ENCODE assay signal across 25 mouse cellular contexts in the genomic region with DNA sequence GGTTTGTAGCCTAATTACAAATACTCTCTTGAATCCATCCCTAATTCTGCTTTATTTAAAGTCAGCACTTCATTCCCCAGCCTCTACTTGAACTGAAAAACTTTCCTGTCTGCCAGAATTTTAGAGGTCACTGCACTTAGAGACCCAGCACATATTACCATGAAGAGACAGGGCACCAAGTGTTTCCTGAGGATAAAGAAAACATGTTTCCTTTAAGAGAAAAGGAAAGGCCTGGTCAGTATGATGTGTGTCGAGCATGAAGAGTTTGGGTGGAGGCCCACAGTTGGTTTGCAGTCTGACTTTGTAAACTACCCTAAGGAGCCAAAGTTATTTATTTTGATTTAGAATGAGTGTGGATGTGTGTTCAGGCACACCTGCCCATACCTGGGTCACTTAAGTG. TPM values are rescaled to one million over a fixed set of nuclear protein-coding genes. Genes with fewer than 3 reads are reported as not detected.
DNase-seq lines count a peak whose midpoint lies in the region; ATAC-seq and TF ChIP-seq lines count a peak whose summit lies in the region.
"Had no signal": no experiment of that assay in that cellular context is flagged by ENCODE, and none has a peak within 500 bp of the region (broad histone marks: within the 10 kb centered on the region; RNA-seq: fewer than 3 reads in every experiment).

No protein-coding gene starts in this region.

- no peak overlapping the region for H3K4me2 ChIP-seq in midbrain, embryonic 11.5 days
- H3K4me2 ChIP-seq in liver, postnatal 0 days (ENCODE audit: low read depth, low read length) = no peak overlapping the region
- H3K4me2 ChIP-seq: embryonic facial prominence, embryonic 13.5 days; forebrain, embryonic 12.5 days; heart, embryonic 12.5 days; hindbrain, embryonic 13.5 days had no signal

- H3K9ac ChIP-seq in midbrain, embryonic 11.5 days (ENCODE audit: low read length) = no peak overlapping the region
- H3K9ac ChIP-seq in liver, postnatal 0 days (replicated peaks) = no peak overlapping the region
- H3K9ac ChIP-seq: embryonic facial prominence, embryonic 13.5 days; forebrain, embryonic 12.5 days; heart, embryonic 12.5 days; hindbrain, embryonic 13.5 days had no signal

- no peaks in the 10 kb centered on the region for H3K27me3 ChIP-seq in midbrain, embryonic 11.5 days (ENCODE audit: control insufficient read depth, insufficient read depth, low read length)
- no peaks in the 10 kb centered on the region for H3K27me3 ChIP-seq in midbrain, embryonic 10.5 days (ENCODE audit: low read depth, poor library complexity, severe bottlenecking)
- H3K27me3 ChIP-seq in liver, postnatal 0 days (ENCODE audit: insufficient read depth, low read length) = no peaks in the 10 kb centered on the region
- H3K27me3 ChIP-seq in cerebellum, adult 2 months (ENCODE audit: control insufficient read depth, insufficient read depth, low read length) = no peaks in the 10 kb centered on the region
- H3K27me3 ChIP-seq: embryonic facial prominence, embryonic 13.5 days; forebrain, embryonic 12.5 days; heart, embryonic 12.5 days; hindbrain, embryonic 13.5 days had no signal

- intact Hi-C loops in left cerebral cortex, adult 2 months (cut with DNase I) = no loop called here

- H3K9me3 ChIP-seq in midbrain, embryonic 11.5 days (ENCODE audit: control insufficient read depth, low read length) = no peaks in the 10 kb centered on the region
- H3K9me3 ChIP-seq in midbrain, embryonic 10.5 days (replicated peaks) = no peaks in the 10 kb centered on the region
- H3K9me3 ChIP-seq in liver, postnatal 0 days (ENCODE audit: low read length) = no peaks in the 10 kb centered on the region
- H3K9me3 ChIP-seq: embryonic facial prominence, embryonic 13.5 days; forebrain, embryonic 12.5 days; G1E; heart, embryonic 12.5 days; hindbrain, embryonic 13.5 days had no signal

- ATAC-seq in midbrain, embryonic 11.5 days (ENCODE audit: low FRiP score) = no peak
- ATAC-seq in hematopoietic stem cell, adult 5-6 weeks (replicated peaks in 1 of 2; ENCODE audit: insufficient read depth in 1 of 2, low FRiP score in 2 of 2, low TSS enrichment in 1 of 2, low read depth in 1 of 2, poor library complexity in 2 of 2, severe bottlenecking in 2 of 2) = peak; percentile 36 to 53
- ATAC-seq in liver, postnatal 0 days = no peak
- ATAC-seq: CD4-positive, CD25-positive, alpha-beta regulatory T cell, adult 4 months; forebrain, embryonic 16.5 days; hindbrain, postnatal 0 days had no signal

- TF ChIP-seq EP300 in liver, postnatal 0 days (IDR thresholded peaks at IDR 0.05; ENCODE audit: low read depth) = peak; percentile 22; the same call in 1 of the 2 replicates

- WGBS in midbrain, embryonic 11.5 days = 69% methylated on average over 1 of the region's 1 CpGs
- 85% methylated on average over 1 of the region's 1 CpGs for WGBS in midbrain, embryonic 10.5 days
- WGBS in liver, postnatal 0 days (ENCODE audit: insufficient replicate concordance) = 57% methylated on average over 1 of the region's 1 CpGs
- WGBS in cerebellum, adult 2 months = 79% methylated on average over 1 of the region's 1 CpGs

- TF ChIP-seq CTCF in left cerebral cortex, adult 2 months (IDR thresholded peaks at IDR 0.05) = no peak
- no peak for TF ChIP-seq CTCF in liver, postnatal 0 days (IDR thresholded peaks at IDR 0.05; ENCODE audit: low read depth)
- TF ChIP-seq CTCF in cerebellum, adult 2 months (IDR thresholded peaks at IDR 0.05; ENCODE audit: borderline replicate concordance, insufficient read depth, low read depth, low read length) = no peak

- H3K27ac ChIP-seq in left cerebral cortex, adult 2 months = peak overlapping the region; percentile 61
- no peak overlapping the region for H3K27ac ChIP-seq in midbrain, embryonic 11.5 days (ENCODE audit: low read depth, low read length)
- H3K27ac ChIP-seq in midbrain, embryonic 10.5 days (replicated peaks) = no peak overlapping the region
- H3K27ac ChIP-seq in liver, postnatal 0 days (ENCODE audit: low read depth) = no peak overlapping the region
- H3K27ac ChIP-seq in cerebellum, adult 2 months (ENCODE audit: insufficient read depth, low read length) = no peak overlapping the region
- H3K27ac ChIP-seq: embryonic facial prominence, embryonic 13.5 days; forebrain, embryonic 12.5 days; heart, adult 2 months; hindbrain, embryonic 13.5 days; hindbrain, postnatal 0 days had no signal

- H3K4me1 ChIP-seq in midbrain, embryonic 11.5 days (ENCODE audit: control insufficient read depth, insufficient read depth, low read length) = peaks cover 4% of the 10 kb centered on the region; the same call in 1 of the 2 replicates
- peaks cover 10% of the 10 kb centered on the region for H3K4me1 ChIP-seq in midbrain, embryonic 10.5 days
- H3K4me1 ChIP-seq in liver, postnatal 0 days (ENCODE audit: insufficient read depth) = peaks cover 21% of the 10 kb centered on the region
- H3K4me1 ChIP-seq in cerebellum, adult 2 months (ENCODE audit: control insufficient read depth, insufficient read depth, low read length) = no peaks in the 10 kb centered on the region; the same call in 1 of the 2 replicates

- H3K4me3 ChIP-seq in left cerebral cortex, adult 2 months = no peak overlapping the region
- H3K4me3 ChIP-seq in midbrain, embryonic 11.5 days (ENCODE audit: low read depth, low read length) = no peak overlapping the region
- H3K4me3 ChIP-seq in midbrain, embryonic 10.5 days = no peak overlapping the region
- no peak overlapping the region for H3K4me3 ChIP-seq in liver, postnatal 0 days (ENCODE audit: low read depth, low read length)
- no peak overlapping the region for H3K4me3 ChIP-seq in cerebellum, adult 2 months (replicated peaks; ENCODE audit: insufficient read depth, low read depth, low read length)
- H3K4me3 ChIP-seq: embryonic facial prominence, embryonic 13.5 days; forebrain, embryonic 12.5 days; heart, adult 2 months; heart, embryonic 12.5 days; hindbrain, embryonic 13.5 days had no signal

- no peak for DNase-seq in left cerebral cortex, adult 2 months (ENCODE audit: extremely low spot score in 1 of 2, low spot score in 2 of 2)
- no peak for DNase-seq in left cerebral cortex, adult 11 months (ENCODE audit: low spot score)
- peak; percentile 60 for DNase-seq in midbrain, embryonic 11.5 days (ENCODE audit: low spot score, missing footprints)
- DNase-seq in midbrain, embryonic 10.5 days (ENCODE audit: low spot score) = no peak
- no peak for DNase-seq in liver, postnatal 0 days
- no peak for DNase-seq in cerebellum, adult 2 months
- DNase-seq: adrenal gland, adult 8-10 months; adrenal gland, postnatal 36 days; B cell, adult 2 months; cerebellum, adult 9-10 months; cerebellum, postnatal 25 days; gastrocnemius, postnatal 10 days; heart, adult 2 months; heart, postnatal 4 days had no signal

- no peaks in the 10 kb centered on the region for H3K36me3 ChIP-seq in midbrain, embryonic 11.5 days (ENCODE audit: control insufficient read depth, insufficient read depth, low read length)
- peaks cover 6% of the 10 kb centered on the region; the same call in 1 of the 2 replicates for H3K36me3 ChIP-seq in midbrain, embryonic 10.5 days
- peaks cover 2% of the 10 kb centered on the region; the same call in 1 of the 2 replicates for H3K36me3 ChIP-seq in liver, postnatal 0 days (replicated peaks; ENCODE audit: insufficient read depth, low read length)
- H3K36me3 ChIP-seq: embryonic facial prominence, embryonic 13.5 days; forebrain, embryonic 12.5 days; heart, embryonic 12.5 days; hindbrain, embryonic 13.5 days had no signal

- no peak for TF ChIP-seq POLR2A in cerebellum, adult 2 months (IDR thresholded peaks at IDR 0.05; ENCODE audit: borderline replicate concordance, insufficient read depth, low read length)

RNA-seq across cellular contexts. Expression of a gene that starts 1.0 kb away (rescaled TPM):
- total RNA-seq in left cerebral cortex, adult 2 months (2021) = 10 to 100 TPM; 43.3 to 45.7 TPM
- 6.3 and 9.5 TPM in 2 replicates for polyA plus RNA-seq in midbrain, embryonic 11.5 days (2014; fragmentation: Nextera tagmentation; extraction: Ambion mirVana)
- polyA plus RNA-seq in midbrain, embryonic 10.5 days (2016; fragmentation: Nextera tagmentation; extraction: Ambion mirVana) = 5.5 and 8.1 TPM in 2 replicates
- 14.6 and 18.1 TPM in 2 replicates for total RNA-seq in hematopoietic stem cell, adult 5-6 weeks (2017)
- polyA plus RNA-seq in liver, postnatal 0 days (2015; fragmentation: Nextera tagmentation; extraction: Ambion mirVana) = 2.0 and 2.6 TPM in 2 replicates
- 42.6 and 42.8 TPM in 2 replicates for polyA plus RNA-seq in cerebellum, adult 2 months (2012; rRNA removed)

RNA-seq across cellular contexts. Expression of a gene that starts 3.7 kb away (rescaled TPM):
- total RNA-seq in left cerebral cortex, adult 2 months (2021) = 1 to 10 TPM; 1.3 to 1.7 TPM
- 0.29 and 0.37 TPM in 2 replicates for polyA plus RNA-seq in midbrain, embryonic 11.5 days (2014; fragmentation: Nextera tagmentation; extraction: Ambion mirVana)
- polyA plus RNA-seq in midbrain, embryonic 10.5 days (2016; fragmentation: Nextera tagmentation; extraction: Ambion mirVana) = 0.42 TPM in 2 replicates
- total RNA-seq in hematopoietic stem cell, adult 5-6 weeks (2017) = 0.30 TPM in 1 of 2 replicates, not detected in the other
- polyA plus RNA-seq in liver, postnatal 0 days (2015; fragmentation: Nextera tagmentation; extraction: Ambion mirVana) = 1.1 and 1.4 TPM in 2 replicates
- 2.9 TPM in 2 replicates for polyA plus RNA-seq in cerebellum, adult 2 months (2012; rRNA removed)

RNA-seq across cellular contexts. Expression of a gene that starts 10.9 kb away (rescaled TPM):
- 10 to 100 TPM; 16.0 to 17.2 TPM for total RNA-seq in left cerebral cortex, adult 2 months (2021)
- 11.7 and 13.6 TPM in 2 replicates for polyA plus RNA-seq in midbrain, embryonic 11.5 days (2014; fragmentation: Nextera tagmentation; extraction: Ambion mirVana)
- polyA plus RNA-seq in midbrain, embryonic 10.5 days (2016; fragmentation: Nextera tagmentation; extraction: Ambion mirVana) = 11.5 and 16.6 TPM in 2 replicates
- total RNA-seq in hematopoietic stem cell, adult 5-6 weeks (2017) = 8.8 and 10.3 TPM in 2 replicates
- 17.3 and 20.3 TPM in 2 replicates for polyA plus RNA-seq in liver, postnatal 0 days (2015; fragmentation: Nextera tagmentation; extraction: Ambion mirVana)
- 7.6 and 7.8 TPM in 2 replicates for polyA plus RNA-seq in cerebellum, adult 2 months (2012; rRNA removed)

RNA-seq across cellular contexts. Expression of a gene that starts 12.5 kb away (rescaled TPM):
- total RNA-seq in left cerebral cortex, adult 2 months (2021) = not detected
- not detected in 2 replicates for polyA plus RNA-seq in midbrain, embryonic 11.5 days (2014; fragmentation: Nextera tagmentation; extraction: Ambion mirVana)
- polyA plus RNA-seq in midbrain, embryonic 10.5 days (2016; fragmentation: Nextera tagmentation; extraction: Ambion mirVana) = not detected in 2 replicates
- total RNA-seq in hematopoietic stem cell, adult 5-6 weeks (2017) = not detected in 2 replicates
- polyA plus RNA-seq in liver, postnatal 0 days (2015; fragmentation: Nextera tagmentation; extraction: Ambion mirVana) = 0.07 TPM in 1 of 2 replicates, not detected in the other
- polyA plus RNA-seq in cerebellum, adult 2 months (2012; rRNA removed) = not detected in 2 replicates
- total RNA-seq: adrenal gland, postnatal 36 days; gastrocnemius, postnatal 10 days; gastrocnemius, postnatal 4 days; heart, postnatal 4 days; hindbrain, postnatal 0 days had no signal
- polyA plus RNA-seq: CD4-positive, CD25-positive, alpha-beta regulatory T cell, adult 4 months; embryonic facial prominence, embryonic 13.5 days; forebrain, embryonic 12.5 days; G1E; heart, embryonic 12.5 days; heart, embryonic 16.5 days; hindbrain, postnatal 0 days had no signal

Comparison
In these comparisons a context has a peak if more than half of its experiments do, and no peak if none do; other contexts are left out.
1. ATAC-seq: peak in hematopoietic stem cell, adult 5-6 weeks (2 of 2); none in midbrain, embryonic 11.5 days (single experiment) and liver, postnatal 0 days (single experiment).